Mouse (Mus musculus) intestine, embryonic 14.5 days (tissue): Measurements from ENCODE around the gene H2-DMb1. TPM values are rescaled to one million over a fixed set of nuclear protein-coding genes. Genes with fewer than 3 reads are reported as not detected.

Source experiments
- ATAC-seq: fragments of 200-750 bp; cut with Nextera tagmentation; replicated peaks from 2 replicates; pipeline ENCODE4 v1.8.0; 2017; ENCODE audit warnings: low read depth, moderate number of reproducible peaks, moderate TSS enrichment, moderate library complexity; ENCODE audit not compliant: low FRiP score, low TSS enrichment
- DNase-seq: peaks from one replicate; pipeline ENCODE4 v3.0.0-alpha.2; 2018; ENCODE audit warnings: low spot score
- H3K27ac ChIP-seq: fragments of 300-500 bp; sonication (generic); 2 replicates; pipeline ENCODE4 v1.5.1; 2014; ENCODE audit warnings: low read depth, mild to moderate bottlenecking, control low read depth
- H3K27me3 ChIP-seq: fragments of 300-500 bp; sonication (generic); replicated peaks from 2 replicates; pipeline ENCODE4 v1.6.1; 2014; ENCODE audit warnings: low read length, control low read depth; ENCODE audit not compliant: control insufficient read depth, insufficient read depth
- H3K36me3 ChIP-seq: fragments of 300-500 bp; sonication (generic); 2 replicates; pipeline ENCODE4 v1.6.1; 2014; ENCODE audit warnings: low read length, control low read depth; ENCODE audit not compliant: control insufficient read depth, insufficient read depth
- H3K4me1 ChIP-seq: fragments of 300-500 bp; sonication (generic); replicated peaks from 2 replicates; pipeline ENCODE4 v1.6.1; 2014; ENCODE audit warnings: low read length, control low read depth, mixed read lengths; ENCODE audit not compliant: control insufficient read depth, insufficient read depth
- H3K4me2 ChIP-seq: fragments of 300-500 bp; sonication (generic); 2 replicates; pipeline ENCODE4 v1.6.1; 2014; ENCODE audit warnings: low read length
- H3K4me3 ChIP-seq: fragments of 300-500 bp; sonication (generic); 2 replicates; pipeline ENCODE4 v1.5.1; 2014; ENCODE audit warnings: low read depth, low read length, control low read depth, mixed read lengths
- H3K9ac ChIP-seq: fragments of 300-500 bp; sonication (generic); 2 replicates; pipeline ENCODE4 v1.6.1; 2014; ENCODE audit warnings: mild to moderate bottlenecking, low read length
- H3K9me3 ChIP-seq: fragments of 300-500 bp; sonication (generic); 2 replicates; pipeline ENCODE4 v1.6.1; 2016; ENCODE audit warnings: low read length, control low read depth; ENCODE audit not compliant: control insufficient read depth
- WGBS: fragments of 180-500 bp; shearing (Covaris S2); extraction: QIAGEN DNeasy Blood & Tissue Kit; methylation state at CpG from one replicate; pipeline ENCODE4 v1.1.7; 2014; 5-methylcytosine and 5-hydroxymethylcytosine counted together
- polyA plus RNA-seq: library from polyadenylated mRNA; unstranded; fragments of >200 nt; fragmentation: Nextera tagmentation; extraction: Ambion mirVana; gene quantifications from 2 replicates; pipeline ENCODE4 v1.2.1, GENCODE M21; 2014

Gene H2-DMb1
- 1.7 and 1.8 TPM in 2 replicates for polyA plus RNA-seq

GRCm38 (mm10) chr17:34152923-34153322 lies at the start of gene H2-DMb1:
Gene H2-DMb1 (plus strand): TSS chr17:34153072.
- no peak within 1 kb of the TSS for H3K4me2 ChIP-seq
- 0 out of 2 replicates have a peak, but pooled peaks have one; percentile 60 for ATAC-seq
- H3K9me3 ChIP-seq: no peaks in the 10 kb centered on the region
- H3K4me3 ChIP-seq: no peak within 1 kb of the TSS
- H3K27me3 ChIP-seq: no peaks in the 10 kb centered on the region
- no peaks in the 10 kb centered on the region for H3K4me1 ChIP-seq
- 62% methylated on average over 4 of the region's 4 CpGs for WGBS
- H3K27ac ChIP-seq: no peak within 1 kb of the TSS
- DNase-seq: no peak
- H3K36me3 ChIP-seq: no peaks in the 10 kb centered on the region
- no peak within 1 kb of the TSS for H3K9ac ChIP-seq

GRCm38 (mm10) chr17:34104804-34105203 lies 48.1 kb upstream of the H2-DMb1 start:
- H3K4me2 ChIP-seq: no peak overlapping the region
- H3K27ac ChIP-seq: no peak overlapping the region
- ATAC-seq: no peak
- H3K36me3 ChIP-seq: peaks cover 9% of the 10 kb centered on the region; the same call in 1 of the 2 replicates
- DNase-seq: no peak
- no peaks in the 10 kb centered on the region for H3K27me3 ChIP-seq
- no peak overlapping the region for H3K4me3 ChIP-seq
- 0 out of 2 replicates have a peak, but pooled peaks cover under 1% of the 10 kb centered on the region for H3K4me1 ChIP-seq
- no peak overlapping the region for H3K9ac ChIP-seq
- no peaks in the 10 kb centered on the region for H3K9me3 ChIP-seq
- WGBS: 71% methylated on average over 9 of the region's 9 CpGs

- DNase-seq (no peak), ATAC-seq (no peak)
- Histone ChIP-seq H3K4me1 (no peaks in the 10 kb centered on the region), H3K9me3 (no peaks in the 10 kb centered on the region), H3K4me3 (no peak overlapping the region), H3K27me3 (no peaks in the 10 kb centered on the region), H3K36me3 (peaks cover 26% of the 10 kb centered on the region), H3K9ac (no peak overlapping the region), H3K4me2 (no peak overlapping the region), H3K27ac (no peak overlapping the region)
- WGBS: 93% methylated on average over 7 of the region's 7 CpGs
Observed at GRCm38 (mm10) chr17:34106555-34106954, 46.3 kb upstream of the H2-DMb1 start.

- Histone ChIP-seq H3K36me3 (peaks cover 33% of the 10 kb centered on the region), H3K9ac (no peak overlapping the region), H3K9me3 (no peaks in the 10 kb centered on the region), H3K4me2 (no peak overlapping the region), H3K27me3 (no peaks in the 10 kb centered on the region), H3K27ac (no peak overlapping the region), H3K4me1 (no peaks in the 10 kb centered on the region), H3K4me3 (no peak overlapping the region)
- no peak; the same call in 1 of the 2 replicates for ATAC-seq
- DNase-seq: no peak
- WGBS: 84% methylated on average over 7 of the region's 7 CpGs
Observed at GRCm38 (mm10) chr17:34107109-34107867, 45.6 kb upstream of the H2-DMb1 start.

GRCm38 (mm10) chr17:34108460-34108859 lies 44.4 kb upstream of the H2-DMb1 start:
- DNase-seq (no peak), ATAC-seq (no peak)
- Histone ChIP-seq H3K36me3 (peaks cover 45% of the 10 kb centered on the region), H3K4me2 (no peak overlapping the region), H3K4me1 (no peaks in the 10 kb centered on the region), H3K27ac (no peak overlapping the region), H3K9ac (no peak overlapping the region), H3K4me3 (no peak overlapping the region), H3K27me3 (no peaks in the 10 kb centered on the region), H3K9me3 (no peaks in the 10 kb centered on the region)
- 81% methylated on average over 5 of the region's 6 CpGs for WGBS

- Histone ChIP-seq H3K9me3 (no peaks in the 10 kb centered on the region), H3K9ac (no peak overlapping the region), H3K27ac (no peak overlapping the region), H3K36me3 (peaks cover 53% of the 10 kb centered on the region), H3K4me3 (no peak overlapping the region), H3K4me2 (no peak overlapping the region), H3K27me3 (no peaks in the 10 kb centered on the region), H3K4me1 (no peaks in the 10 kb centered on the region)
- ATAC-seq (peak; percentile 20; the same call in 1 of the 2 replicates), DNase-seq (no peak)
- 75% methylated on average over 14 of the region's 14 CpGs for WGBS
Observed at GRCm38 (mm10) chr17:34109038-34109805, 43.6 kb upstream of the H2-DMb1 start.

- Histone ChIP-seq H3K27me3 (no peaks in the 10 kb centered on the region), H3K9ac (no peak overlapping the region), H3K4me3 (no peak overlapping the region), H3K27ac (no peak overlapping the region), H3K4me1 (no peaks in the 10 kb centered on the region), H3K4me2 (no peak overlapping the region), H3K36me3 (peaks cover 58% of the 10 kb centered on the region), H3K9me3 (no peaks in the 10 kb centered on the region)
- no peak for DNase-seq
- WGBS: 66% methylated on average over 3 of the region's 3 CpGs
- peak; percentile 16; the same call in 1 of the 2 replicates for ATAC-seq
Observed at GRCm38 (mm10) chr17:34109806-34110195, 43.1 kb upstream of the H2-DMb1 start.

- no peaks in the 10 kb centered on the region for H3K27me3 ChIP-seq
- H3K4me2 ChIP-seq: no peak overlapping the region
- H3K9ac ChIP-seq: no peak overlapping the region
- H3K4me3 ChIP-seq: no peak overlapping the region
- DNase-seq (no peak), ATAC-seq (no peak)
- H3K9me3 ChIP-seq: no peaks in the 10 kb centered on the region
- WGBS: 71% methylated on average over 8 of the region's 8 CpGs
- no peak overlapping the region for H3K27ac ChIP-seq
- 0 out of 2 replicates have a peak, but pooled peaks cover 2% of the 10 kb centered on the region for H3K4me1 ChIP-seq
- peaks cover 64% of the 10 kb centered on the region for H3K36me3 ChIP-seq
Observed at GRCm38 (mm10) chr17:34110309-34110708, 42.6 kb upstream of the H2-DMb1 start.
